Mouse (Mus musculus): ENCODE measurements around the gene Taf9.

DNA sequence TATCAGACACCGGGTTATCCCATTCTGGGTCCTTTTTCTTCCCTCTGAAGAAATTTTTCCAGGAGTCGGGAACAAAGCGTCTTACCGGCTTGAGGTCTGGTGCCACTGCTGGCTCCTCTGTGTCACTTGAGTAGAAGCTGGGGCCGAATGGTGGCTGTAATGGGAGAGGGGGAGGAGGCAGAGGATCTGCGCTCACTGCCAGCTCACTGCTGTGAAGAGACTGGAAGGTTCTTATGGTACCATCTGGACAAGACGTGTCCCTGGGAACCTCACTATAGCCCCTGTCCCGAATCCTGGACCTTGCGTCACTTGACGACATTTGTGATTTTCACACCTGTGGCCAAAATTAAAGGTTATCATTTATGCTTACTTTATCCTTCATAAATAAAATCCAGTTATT is 39.1 kb upstream of the Taf9 start:
- no peak for TF ChIP-seq GATA1 (IDR thresholded peaks at IDR 0.05; ENCODE audit: borderline replicate concordance, low read length)
- no peak for TF ChIP-seq FLI1 (IDR thresholded peaks at IDR 0.05; ENCODE audit: low read length)
